Mouse (Mus musculus): ENCODE measurements around the gene Ctcf.

- TF ChIP-seq CTCF (IDR thresholded peaks at IDR 0.05; ENCODE audit: control insufficient read depth, insufficient read depth, low read length) (peak; percentile 41; the same call in 1 of the 2 replicates), POLR2A (IDR thresholded peaks at IDR 0.05; ENCODE audit: borderline replicate concordance, control insufficient read depth, low read depth, low read length) (no peak)
Measured at GRCm38 (mm10) chr8:105607684-105608083, 28.7 kb upstream of the Ctcf start.
